Mouse (Mus musculus): ENCODE measurements at regions not wholly inside any gene's neighbourhood (a gene's known extent, or its start where the extent isn't known, plus 50 kb on each side); places are given as distances from the start of the nearest gene placed in this dataset.

DNA sequence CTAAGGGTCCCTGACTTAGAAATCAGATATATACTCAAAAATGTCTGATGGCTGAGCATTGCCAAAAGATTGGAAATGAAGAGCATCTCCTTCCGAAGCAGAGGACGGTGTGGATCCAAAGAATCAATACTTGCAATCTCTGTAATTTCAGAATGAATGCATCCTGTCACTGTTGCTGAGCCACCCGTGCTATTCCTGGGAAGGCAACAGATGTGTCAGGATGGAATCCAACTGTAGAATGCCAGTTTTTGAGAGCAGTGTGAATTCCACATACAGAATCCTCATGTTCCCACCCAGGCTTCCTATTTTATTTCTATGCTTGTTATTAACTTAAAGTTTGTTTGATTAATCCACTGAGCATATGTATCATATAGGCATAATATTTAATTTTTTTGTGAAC lies 633.9 kb downstream of the Kcnj2 start:
- Histone ChIP-seq H3K4me2 (ENCODE audit: low read depth, low read length) (no peak overlapping the region), H3K4me3 (ENCODE audit: low read depth, low read length) (no peak overlapping the region), H3K4me1 (ENCODE audit: insufficient read depth) (no peaks in the 10 kb centered on the region), H3K36me3 (replicated peaks; ENCODE audit: insufficient read depth, low read length) (no peaks in the 10 kb centered on the region), H3K9me3 (ENCODE audit: low read length) (no peaks in the 10 kb centered on the region), H3K9ac (replicated peaks) (no peak overlapping the region), H3K27ac (ENCODE audit: low read depth) (no peak overlapping the region), H3K27me3 (ENCODE audit: insufficient read depth, low read length) (no peaks in the 10 kb centered on the region)
- WGBS (ENCODE audit: insufficient replicate concordance), result 83% methylated on average over 3 of the region's 3 CpGs
- TF ChIP-seq EP300 (IDR thresholded peaks at IDR 0.05; ENCODE audit: low read depth), result no peak
- TF ChIP-seq CTCF (IDR thresholded peaks at IDR 0.05; ENCODE audit: low read depth), result no peak
- no peak for DNase-seq
- no peak for ATAC-seq

GRCm38 (mm10) chr11:111706882-111707281 lies 640.9 kb downstream of the Kcnj2 start:
- Histone ChIP-seq H3K9me3 (ENCODE audit: low read length) (no peaks in the 10 kb centered on the region), H3K27ac (ENCODE audit: low read depth) (no peak overlapping the region), H3K4me2 (ENCODE audit: low read depth, low read length) (no peak overlapping the region), H3K27me3 (ENCODE audit: insufficient read depth, low read length) (no peaks in the 10 kb centered on the region), H3K4me3 (ENCODE audit: low read depth, low read length) (no peak overlapping the region), H3K36me3 (replicated peaks; ENCODE audit: insufficient read depth, low read length) (no peaks in the 10 kb centered on the region), H3K4me1 (ENCODE audit: insufficient read depth) (no peaks in the 10 kb centered on the region), H3K9ac (replicated peaks) (no peak overlapping the region)
- TF ChIP-seq EP300 (IDR thresholded peaks at IDR 0.05; ENCODE audit: low read depth) (no peak), CTCF (IDR thresholded peaks at IDR 0.05; ENCODE audit: low read depth) (no peak)
- DNase-seq, result no peak
- WGBS (ENCODE audit: insufficient replicate concordance), result 70% methylated on average over 4 of the region's 4 CpGs
- no peak for ATAC-seq

- ATAC-seq, result no peak
- Histone ChIP-seq H3K4me1 (ENCODE audit: insufficient read depth) (no peaks in the 10 kb centered on the region), H3K27me3 (ENCODE audit: insufficient read depth, low read length) (no peaks in the 10 kb centered on the region), H3K9me3 (ENCODE audit: low read length) (no peaks in the 10 kb centered on the region), H3K4me2 (ENCODE audit: low read depth, low read length) (no peak overlapping the region), H3K27ac (ENCODE audit: low read depth) (no peak overlapping the region), H3K36me3 (replicated peaks; ENCODE audit: insufficient read depth, low read length) (no peaks in the 10 kb centered on the region), H3K9ac (replicated peaks) (no peak overlapping the region), H3K4me3 (ENCODE audit: low read depth, low read length) (no peak overlapping the region)
- no peak for DNase-seq
- 88% methylated on average over 5 of the region's 5 CpGs for WGBS (ENCODE audit: insufficient replicate concordance)
- TF ChIP-seq EP300 (IDR thresholded peaks at IDR 0.05; ENCODE audit: low read depth), result no peak
- TF ChIP-seq CTCF (IDR thresholded peaks at IDR 0.05; ENCODE audit: low read depth), result no peak
These were observed 649.4 kb downstream of the Kcnj2 start for GRCm38 (mm10) chr11:111715401-111715800.

DNA sequence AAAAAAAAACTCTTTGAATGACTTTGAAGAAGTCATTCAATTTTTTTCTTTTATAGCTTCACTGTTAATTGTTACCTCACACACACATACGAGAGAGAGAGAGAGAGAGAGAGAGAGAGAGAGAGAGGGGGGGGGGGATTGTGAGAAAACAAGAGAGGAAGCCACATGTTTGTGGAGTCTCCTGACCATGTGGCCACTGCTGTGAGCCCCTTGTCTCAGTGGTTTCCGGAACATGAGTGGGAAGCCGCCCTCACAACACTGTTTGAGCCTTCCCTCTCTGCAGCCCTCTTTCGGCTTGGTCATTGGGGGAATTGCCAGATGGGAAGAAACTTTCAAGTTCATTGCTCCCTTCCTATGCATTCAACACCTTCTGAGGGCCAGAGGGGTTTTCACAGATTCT lies 656.3 kb downstream of the Kcnj2 start:
- no peak overlapping the region for H3K4me2 ChIP-seq (ENCODE audit: low read depth, low read length)
- no peak overlapping the region for H3K27ac ChIP-seq (ENCODE audit: low read depth)
- ATAC-seq, result no peak
- H3K36me3 ChIP-seq (replicated peaks; ENCODE audit: insufficient read depth, low read length), result no peaks in the 10 kb centered on the region
- no peak overlapping the region for H3K4me3 ChIP-seq (ENCODE audit: low read depth, low read length)
- TF ChIP-seq CTCF (IDR thresholded peaks at IDR 0.05; ENCODE audit: low read depth), result no peak
- TF ChIP-seq EP300 (IDR thresholded peaks at IDR 0.05; ENCODE audit: low read depth), result no peak
- no peaks in the 10 kb centered on the region for H3K4me1 ChIP-seq (ENCODE audit: insufficient read depth)
- no peak for DNase-seq
- no peaks in the 10 kb centered on the region for H3K9me3 ChIP-seq (ENCODE audit: low read length)
- H3K9ac ChIP-seq (replicated peaks), result no peak overlapping the region
- WGBS (ENCODE audit: insufficient replicate concordance), result 35% methylated on average over 4 of the region's 4 CpGs
- H3K27me3 ChIP-seq (ENCODE audit: insufficient read depth, low read length), result no peaks in the 10 kb centered on the region

- no peak for DNase-seq
- no peaks in the 10 kb centered on the region for H3K4me1 ChIP-seq (ENCODE audit: insufficient read depth)
These were observed 662.2 kb downstream of the Kcnj2 start for GRCm38 (mm10) chr11:111728148-111728547.

GRCm38 (mm10) chr11:111732096-111732495 lies 666.1 kb downstream of the Kcnj2 start:
- H3K9me3 ChIP-seq (ENCODE audit: low read length), result no peaks in the 10 kb centered on the region
- H3K4me2 ChIP-seq (ENCODE audit: low read depth, low read length), result no peak overlapping the region
- ATAC-seq (no peak), DNase-seq (no peak)
- no peaks in the 10 kb centered on the region for H3K4me1 ChIP-seq (ENCODE audit: insufficient read depth)
- no peak overlapping the region for H3K4me3 ChIP-seq (ENCODE audit: low read depth, low read length)
- WGBS (ENCODE audit: insufficient replicate concordance), result 53% methylated on average over 8 of the region's 8 CpGs
- no peaks in the 10 kb centered on the region for H3K36me3 ChIP-seq (replicated peaks; ENCODE audit: insufficient read depth, low read length)
- H3K27ac ChIP-seq (ENCODE audit: low read depth), result no peak overlapping the region
- H3K9ac ChIP-seq (replicated peaks), result no peak overlapping the region
- TF ChIP-seq EP300 (IDR thresholded peaks at IDR 0.05; ENCODE audit: low read depth) (no peak), CTCF (IDR thresholded peaks at IDR 0.05; ENCODE audit: low read depth) (no peak)
- H3K27me3 ChIP-seq (ENCODE audit: insufficient read depth, low read length), result no peaks in the 10 kb centered on the region

More at GRCm38 (mm10) chr11:111728148-111728547, 662.2 kb downstream of the Kcnj2 start:
- Histone ChIP-seq H3K27ac (ENCODE audit: low read depth) (no peak overlapping the region), H3K9me3 (ENCODE audit: low read length) (no peaks in the 10 kb centered on the region), H3K4me2 (ENCODE audit: low read depth, low read length) (no peak overlapping the region), H3K4me3 (ENCODE audit: low read depth, low read length) (no peak overlapping the region), H3K36me3 (replicated peaks; ENCODE audit: insufficient read depth, low read length) (no peaks in the 10 kb centered on the region), H3K27me3 (ENCODE audit: insufficient read depth, low read length) (no peaks in the 10 kb centered on the region), H3K9ac (replicated peaks) (no peak overlapping the region)
- WGBS (ENCODE audit: insufficient replicate concordance), result 74% methylated on average over 4 of the region's 4 CpGs
- ATAC-seq, result no peak
- TF ChIP-seq CTCF (IDR thresholded peaks at IDR 0.05; ENCODE audit: low read depth) (no peak), EP300 (IDR thresholded peaks at IDR 0.05; ENCODE audit: low read depth) (no peak)

GRCm38 (mm10) chr11:111735446-111735845 lies 669.5 kb downstream of the Kcnj2 start:
- Histone ChIP-seq H3K4me2 (ENCODE audit: low read depth, low read length) (no peak overlapping the region), H3K9me3 (ENCODE audit: low read length) (no peaks in the 10 kb centered on the region), H3K27ac (ENCODE audit: low read depth) (no peak overlapping the region), H3K36me3 (replicated peaks; ENCODE audit: insufficient read depth, low read length) (no peaks in the 10 kb centered on the region), H3K4me1 (ENCODE audit: insufficient read depth) (no peaks in the 10 kb centered on the region), H3K9ac (replicated peaks) (no peak overlapping the region), H3K27me3 (ENCODE audit: insufficient read depth, low read length) (no peaks in the 10 kb centered on the region), H3K4me3 (ENCODE audit: low read depth, low read length) (no peak overlapping the region)
- 80% methylated on average over 1 of the region's 1 CpGs for WGBS (ENCODE audit: insufficient replicate concordance)
- ATAC-seq, result no peak
- no peak for TF ChIP-seq EP300 (IDR thresholded peaks at IDR 0.05; ENCODE audit: low read depth)
- TF ChIP-seq CTCF (IDR thresholded peaks at IDR 0.05; ENCODE audit: low read depth), result no peak
- DNase-seq, result no peak
